Mouse (Mus musculus) right cerebral cortex, adult 2 months (tissue): ENCODE results near the gene Myl9.
A peak's percentile ranks its signal among the peaks of the same experiment; 100 is the strongest.
"Not testable (repeated sequence)": the region's sequence is repeated elsewhere in the genome, so short reads cannot be mapped to it uniquely, and the experiment has no call there.

Experiments used
- DNase-seq, 2 experiments: peaks; one replicate each; pipeline ENCODE4 v3.0.0; 2021 to 2022; ENCODE audit warnings: low spot score in 2 of 2

The Myl9 gene

DNA sequence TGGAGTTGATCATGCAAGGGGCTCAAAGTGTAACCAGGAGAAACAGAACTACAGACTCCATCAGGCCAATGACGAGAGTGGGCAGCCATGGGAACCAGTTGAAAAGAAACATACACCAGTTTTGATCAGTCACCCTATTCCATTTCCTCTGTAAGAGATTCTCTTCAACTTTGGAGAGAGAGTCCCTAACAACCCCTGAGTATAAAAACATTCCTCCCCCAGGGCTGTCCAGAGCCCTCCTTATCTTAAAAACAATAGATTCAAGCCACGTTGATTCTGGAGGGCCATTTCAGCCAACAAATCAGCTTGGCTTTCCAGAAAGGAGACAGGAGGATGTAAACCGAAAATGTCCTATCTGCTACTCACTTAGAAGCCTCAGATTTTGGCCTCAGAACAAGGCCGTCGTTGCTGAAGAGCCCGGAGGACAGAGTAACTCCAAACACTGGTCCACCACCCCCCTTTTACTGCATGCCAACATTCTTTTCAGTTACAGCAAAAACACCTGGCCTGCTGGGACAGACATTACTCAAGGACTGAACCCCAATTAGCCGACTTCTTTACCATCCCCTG lies 8.9 kb downstream of the Myl9 start:
- no peak for DNase-seq

- no peak for DNase-seq
Measured at GRCm38 (mm10) chr2:156784891-156785290, 9.7 kb downstream of the Myl9 start.

GRCm38 (mm10) chr2:156786369-156786768 lies 11.1 kb downstream of the Myl9 start:
- not testable (repeated sequence) for DNase-seq

- no peak for DNase-seq
Measured at GRCm38 (mm10) chr2:156787090-156787775, 12.0 kb downstream of the Myl9 start.

GRCm38 (mm10) chr2:156787776-156788105 lies 12.5 kb downstream of the Myl9 start:
- DNase-seq: no peak

- no peak for DNase-seq
Measured at GRCm38 (mm10) chr2:156788836-156789235, 13.6 kb downstream of the Myl9 start.

DNA sequence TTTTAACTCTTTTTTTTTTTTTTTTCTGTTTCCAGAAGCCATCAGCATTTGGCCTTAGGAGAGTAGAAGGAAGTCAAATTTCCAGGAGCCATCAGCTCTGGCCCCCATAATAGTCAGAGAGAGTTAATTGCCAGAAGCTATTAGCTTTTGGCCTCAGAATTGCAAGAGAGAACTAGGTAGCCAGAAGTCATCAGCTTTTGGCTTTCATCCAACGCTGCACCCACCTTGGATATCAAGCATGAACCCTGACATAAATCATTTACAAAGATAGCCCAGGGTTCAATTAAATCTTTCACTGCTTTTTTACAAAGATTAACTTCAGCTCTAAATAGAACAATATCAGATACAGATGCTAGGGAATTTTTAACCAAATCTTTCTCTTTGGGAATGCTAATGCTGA lies 23.3 kb downstream of the Myl9 start:
- DNase-seq: no peak

- DNase-seq: no peak
Measured at GRCm38 (mm10) chr2:156801045-156801444, 25.8 kb downstream of the Myl9 start.

DNA sequence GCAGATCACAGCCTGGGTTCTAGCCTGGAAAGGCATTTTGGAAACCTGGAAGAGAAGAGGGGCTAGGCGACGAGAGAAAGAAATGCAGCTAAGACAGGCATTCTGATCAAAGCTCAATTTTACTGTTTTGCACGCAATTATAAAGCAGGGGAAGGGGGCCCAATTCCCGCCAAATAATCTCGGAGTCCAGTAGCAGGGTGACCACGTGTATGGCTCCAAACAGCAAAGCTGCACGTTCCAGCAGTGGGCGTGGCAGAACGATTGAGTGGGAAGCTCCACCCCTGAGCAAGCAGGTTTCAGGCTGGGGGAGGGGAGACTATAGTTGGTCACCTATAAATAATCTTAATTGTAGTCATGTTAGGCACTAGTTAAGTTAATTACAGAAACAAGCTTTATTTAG lies 26.9 kb downstream of the Myl9 start:
- not testable (repeated sequence) for DNase-seq

DNA sequence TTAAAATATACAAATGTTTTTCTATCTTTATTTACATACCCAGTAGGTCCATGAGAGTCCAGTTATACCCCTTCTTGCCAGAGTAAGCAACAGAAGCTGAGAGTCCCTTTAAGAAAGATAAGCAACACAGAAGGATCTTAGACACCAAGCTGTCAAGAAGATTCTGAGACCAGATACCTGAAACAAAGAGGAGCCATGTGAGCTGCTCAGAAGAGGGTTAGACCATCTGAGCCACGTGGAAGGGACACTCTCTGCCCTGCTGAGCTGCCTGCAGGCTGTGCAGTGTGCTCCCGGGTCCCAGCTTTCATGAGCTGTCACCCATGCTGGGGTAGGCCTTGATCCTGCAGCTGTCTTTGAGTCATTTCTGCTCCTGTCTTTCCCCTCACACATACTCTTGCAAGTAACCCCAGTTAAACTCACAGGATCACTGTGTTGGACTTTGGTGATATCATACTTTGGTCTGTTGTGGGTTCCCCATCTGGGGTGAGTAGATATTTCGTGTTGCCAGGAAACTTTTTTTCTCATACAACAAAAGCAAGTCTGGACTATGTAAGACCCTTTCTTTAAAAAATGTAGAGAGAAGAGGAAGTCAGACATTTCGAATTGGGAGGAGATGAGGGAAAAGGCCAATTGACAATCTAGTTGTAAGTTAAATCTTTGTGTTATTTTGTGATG lies 28.6 kb downstream of the Myl9 start:
- DNase-seq: no peak

DNA sequence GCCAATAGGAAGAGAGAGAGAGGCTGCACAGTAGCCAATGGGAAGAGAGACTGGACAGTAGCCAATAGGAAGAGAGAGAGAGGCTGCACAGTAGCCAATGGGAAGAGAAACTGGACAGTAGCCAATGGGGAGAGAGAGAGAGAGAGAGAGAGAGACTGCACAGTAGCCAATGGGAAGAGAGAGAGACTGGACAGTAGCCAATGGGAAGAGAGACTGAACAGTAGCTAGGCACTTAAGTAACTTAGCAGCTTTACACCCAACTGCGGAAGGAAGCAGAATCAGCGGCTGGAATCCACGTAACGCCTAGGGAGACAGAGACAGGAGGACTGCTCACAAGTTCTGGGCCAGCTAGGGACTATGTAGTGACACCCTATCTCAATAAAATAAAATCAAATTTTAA lies 29.4 kb downstream of the Myl9 start:
- no peak for DNase-seq

GRCm38 (mm10) chr2:156806886-156807285 lies 31.7 kb downstream of the Myl9 start:
- DNase-seq: no peak

GRCm38 (mm10) chr2:156809579-156809978 lies 34.4 kb downstream of the Myl9 start:
- DNase-seq: peak; percentile 61 to 69

DNA sequence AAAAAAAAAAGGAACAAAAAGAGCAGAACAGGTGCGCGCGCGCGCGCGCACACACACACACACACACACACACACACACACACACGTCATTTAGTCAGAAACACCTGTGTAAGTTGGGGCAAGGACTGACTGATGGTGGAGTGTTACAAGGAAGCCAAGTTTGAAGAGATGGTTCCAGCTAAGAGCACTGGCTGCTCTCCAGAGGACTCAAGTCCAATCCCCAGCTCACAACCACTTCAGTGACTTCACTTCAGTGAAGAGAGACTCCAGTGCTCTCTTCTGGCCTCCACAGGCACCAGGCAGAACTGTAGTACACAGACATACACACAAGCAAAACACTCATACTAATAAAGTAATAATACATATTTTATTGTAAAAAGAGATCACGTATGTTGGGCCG lies 35.5 kb downstream of the Myl9 start:
- no peak for DNase-seq

- no peak for DNase-seq
Measured at GRCm38 (mm10) chr2:156811556-156811955, 36.3 kb downstream of the Myl9 start.

DNA sequence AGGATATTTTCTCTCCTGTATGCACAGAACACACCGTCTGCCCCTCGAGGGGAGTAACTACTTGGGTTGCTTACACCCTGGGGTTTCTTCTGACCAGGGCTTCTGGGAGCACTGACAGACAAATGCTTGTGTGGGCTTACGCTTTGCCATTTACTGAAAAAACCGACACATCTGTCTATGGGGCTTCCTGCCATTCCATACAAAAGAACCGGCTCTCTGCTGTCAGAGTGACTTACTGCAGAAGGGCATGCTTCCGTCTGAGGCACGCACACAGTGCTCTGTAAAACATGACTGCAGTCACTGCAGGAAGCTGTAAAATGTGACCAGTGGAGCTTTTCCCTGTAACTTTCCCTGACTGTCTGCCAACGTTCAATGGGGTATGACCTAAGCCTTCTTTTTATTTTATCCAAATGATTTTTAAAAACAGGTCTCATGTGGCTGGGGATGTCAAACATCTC lies 39.2 kb downstream of the Myl9 start:
- DNase-seq: no peak

GRCm38 (mm10) chr2:156814893-156815292 lies 39.7 kb downstream of the Myl9 start:
- no peak for DNase-seq

GRCm38 (mm10) chr2:156815412-156815811 lies 40.2 kb downstream of the Myl9 start:
- no peak for DNase-seq

- no peak for DNase-seq
Measured at GRCm38 (mm10) chr2:156816116-156816515, 40.9 kb downstream of the Myl9 start.

GRCm38 (mm10) chr2:156825128-156825527 lies 49.9 kb downstream of the Myl9 start:
- DNase-seq: not testable (repeated sequence)
